ENCODE assay signal across 20 mouse cellular contexts in the genomic region with DNA sequence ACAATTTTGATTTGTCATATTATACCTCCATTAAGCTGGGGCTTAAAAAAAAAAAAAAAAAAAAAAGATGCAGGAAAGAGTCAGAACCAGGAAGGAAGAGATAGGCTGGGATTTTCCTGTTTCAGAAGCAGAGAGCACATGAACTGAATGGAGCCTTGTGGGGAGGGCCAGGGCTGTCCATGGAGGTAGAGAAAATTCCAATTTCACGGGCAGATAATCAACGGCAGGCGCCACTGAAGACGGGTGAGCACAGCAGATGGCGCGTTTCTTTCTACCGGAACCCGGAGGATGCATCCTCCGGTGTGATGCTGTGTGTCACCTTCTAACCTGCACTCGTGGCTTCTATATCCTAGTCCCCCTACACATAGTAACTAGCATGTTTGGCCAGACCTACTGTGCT. TPM values are rescaled to one million over a fixed set of nuclear protein-coding genes. Genes with fewer than 3 reads are reported as not detected.
DNase-seq lines count a peak whose midpoint lies in the region; ATAC-seq lines count a peak whose summit lies in the region.
"Had no signal": no experiment of that assay in that cellular context is flagged by ENCODE, and none has a peak within 500 bp of the region (broad histone marks: within the 10 kb centered on the region; RNA-seq: fewer than 3 reads in every experiment).

No protein-coding gene starts in this region.

- 60% methylated on average over 10 of the region's 10 CpGs for WGBS in embryonic facial prominence, embryonic 10.5 days
- 28% methylated on average over 10 of the region's 10 CpGs for WGBS in hindbrain, embryonic 15.5 days
- 84% methylated on average over 10 of the region's 10 CpGs for WGBS in forebrain, embryonic 15.5 days

- no peaks in the 10 kb centered on the region for H3K9me3 ChIP-seq in embryonic facial prominence, embryonic 10.5 days
- no peaks in the 10 kb centered on the region for H3K9me3 ChIP-seq in hindbrain, embryonic 15.5 days
- H3K9me3 ChIP-seq in forebrain, embryonic 15.5 days, result no peaks in the 10 kb centered on the region
- H3K9me3 ChIP-seq: heart, embryonic 10.5 days; limb, embryonic 13.5 days; stomach, embryonic 15.5 days had no signal

- ATAC-seq in hindbrain, embryonic 15.5 days (ENCODE audit: low FRiP score, low read depth), result 0 out of 2 replicates have a peak, but pooled peaks have one; percentile 54
- no peak for ATAC-seq in forebrain, embryonic 15.5 days (replicated peaks)

- H3K27me3 ChIP-seq in embryonic facial prominence, embryonic 10.5 days (replicated peaks; ENCODE audit: low read depth, poor library complexity, severe bottlenecking), result 0 out of 2 replicates have a peak, but pooled peaks cover 4% of the 10 kb centered on the region
- H3K27me3 ChIP-seq in hindbrain, embryonic 15.5 days, result peaks cover 5% of the 10 kb centered on the region; the same call in 1 of the 2 replicates
- H3K27me3 ChIP-seq in forebrain, embryonic 15.5 days, result no peaks in the 10 kb centered on the region
- H3K27me3 ChIP-seq: limb, embryonic 13.5 days; stomach, embryonic 15.5 days had no signal

- H3K4me3 ChIP-seq in embryonic facial prominence, embryonic 10.5 days, result no peak overlapping the region
- no peak overlapping the region for H3K4me3 ChIP-seq in hindbrain, embryonic 15.5 days
- no peak overlapping the region for H3K4me3 ChIP-seq in forebrain, embryonic 15.5 days
- H3K4me3 ChIP-seq: heart, embryonic 10.5 days; limb, embryonic 13.5 days; myocyte; stomach, embryonic 15.5 days had no signal

- H3K4me1 ChIP-seq in embryonic facial prominence, embryonic 10.5 days, result peaks cover 45% of the 10 kb centered on the region
- H3K4me1 ChIP-seq in hindbrain, embryonic 15.5 days (replicated peaks), result no peaks in the 10 kb centered on the region
- H3K4me1 ChIP-seq in forebrain, embryonic 15.5 days, result no peaks in the 10 kb centered on the region
- H3K4me1 ChIP-seq: limb, embryonic 13.5 days had no signal

- DNase-seq in embryo, embryonic 10 days (ENCODE audit: low spot score), result peak; percentile 42
- no peak for DNase-seq in embryo, embryonic 9.5 days (ENCODE audit: extremely low spot score)
- peak; percentile 11 for DNase-seq in brain, adult 2 months (ENCODE audit: low read depth, low spot score)
- DNase-seq in embryonic facial prominence, embryonic 10.5 days (ENCODE audit: low spot score), result peak; percentile 37
- no peak for DNase-seq in kidney, adult 11 months
- no peak for DNase-seq in right cerebral cortex, adult 2 months (ENCODE audit: low spot score in 2 of 2)
- DNase-seq: adrenal gland, postnatal 14 days; heart, postnatal 4 days; kidney, adult 8-10 months; lung, postnatal 4 days had no signal

- peak overlapping the region; percentile 21 for H3K4me2 ChIP-seq in hindbrain, embryonic 15.5 days
- no peak overlapping the region for H3K4me2 ChIP-seq in forebrain, embryonic 15.5 days (replicated peaks)
- H3K4me2 ChIP-seq: limb, embryonic 13.5 days; stomach, embryonic 15.5 days had no signal

- H3K36me3 ChIP-seq in embryonic facial prominence, embryonic 10.5 days (replicated peaks), result no peaks in the 10 kb centered on the region
- no peaks in the 10 kb centered on the region for H3K36me3 ChIP-seq in hindbrain, embryonic 15.5 days
- H3K36me3 ChIP-seq in forebrain, embryonic 15.5 days, result no peaks in the 10 kb centered on the region
- H3K36me3 ChIP-seq: heart, embryonic 10.5 days; limb, embryonic 13.5 days; stomach, embryonic 15.5 days had no signal

- H3K9ac ChIP-seq in hindbrain, embryonic 15.5 days, result no peak overlapping the region
- no peak overlapping the region for H3K9ac ChIP-seq in forebrain, embryonic 15.5 days (replicated peaks)
- H3K9ac ChIP-seq: limb, embryonic 13.5 days; stomach, embryonic 15.5 days had no signal

- H3K27ac ChIP-seq in embryonic facial prominence, embryonic 10.5 days (replicated peaks), result no peak overlapping the region
- no peak overlapping the region for H3K27ac ChIP-seq in hindbrain, embryonic 15.5 days (replicated peaks)
- H3K27ac ChIP-seq in forebrain, embryonic 15.5 days (replicated peaks), result no peak overlapping the region
- H3K27ac ChIP-seq: heart, embryonic 10.5 days; limb, embryonic 13.5 days; stomach, embryonic 15.5 days had no signal

RNA-seq across cellular contexts. Expression of a gene that starts 22.6 kb away (rescaled TPM):
- not detected in 2 replicates for polyA plus RNA-seq in embryonic facial prominence, embryonic 10.5 days (2016; fragmentation: Nextera tagmentation; extraction: Ambion mirVana)
- not detected in 2 replicates for polyA plus RNA-seq in hindbrain, embryonic 15.5 days (2015; fragmentation: Nextera tagmentation; extraction: Ambion mirVana)
- not detected in 2 replicates for polyA plus RNA-seq in forebrain, embryonic 15.5 days (2015; fragmentation: Nextera tagmentation; extraction: Ambion mirVana)
- polyA plus RNA-seq: C2C12; cerebellum, adult 2 months; heart, embryonic 10.5 days; limb, embryonic 13.5 days; liver, embryonic 16.5 days; myocyte; small intestine, adult 2 months; stomach, embryonic 15.5 days had no signal

RNA-seq across cellular contexts. Expression of a gene that starts 46.8 kb away (rescaled TPM):
- 11.3 and 12.1 TPM in 2 replicates for polyA plus RNA-seq in embryonic facial prominence, embryonic 10.5 days (2016; fragmentation: Nextera tagmentation; extraction: Ambion mirVana)
- 28.6 and 30.6 TPM in 2 replicates for polyA plus RNA-seq in hindbrain, embryonic 15.5 days (2015; fragmentation: Nextera tagmentation; extraction: Ambion mirVana)
- 22.3 and 25.0 TPM in 2 replicates for polyA plus RNA-seq in forebrain, embryonic 15.5 days (2015; fragmentation: Nextera tagmentation; extraction: Ambion mirVana)

Comparison
In these comparisons a context has a peak if more than half of its experiments do, and no peak if none do; other contexts are left out.
1. DNase-seq: peak in embryo, embryonic 10 days (single experiment), brain, adult 2 months (single experiment) and embryonic facial prominence, embryonic 10.5 days (single experiment); none in embryo, embryonic 9.5 days (single experiment), kidney, adult 11 months (single experiment) and right cerebral cortex, adult 2 months (0 of 2).